Mouse (Mus musculus) heart, embryonic 16.5 days (tissue): ENCODE data around the gene Gm20388. TPM values are rescaled to one million over a fixed set of nuclear protein-coding genes. Genes with fewer than 3 reads are reported as not detected.

Experiments
- ATAC-seq: fragments of 200-750 bp; cut with Nextera tagmentation; replicated peaks from 2 replicates; pipeline ENCODE4 v1.8.0; 2017; ENCODE audit warnings: moderate number of reproducible peaks; ENCODE audit not compliant: insufficient read depth, low FRiP score; ENCODE audit errors: extremely low read depth
- H3K27ac ChIP-seq: fragments of 300-500 bp; sonication (generic); 2 replicates; pipeline ENCODE4 v1.5.1; 2014; ENCODE audit warnings: mild to moderate bottlenecking, low read length, control low read depth, moderate library complexity
- H3K27me3 ChIP-seq: fragments of 300-500 bp; sonication (generic); 2 replicates; pipeline ENCODE4 v1.6.1; 2014; ENCODE audit warnings: low read length, mixed read lengths; ENCODE audit not compliant: control insufficient read depth, insufficient read depth
- H3K36me3 ChIP-seq: fragments of 300-500 bp; sonication (generic); 2 replicates; pipeline ENCODE4 v1.6.1; 2014; ENCODE audit not compliant: control insufficient read depth, insufficient read depth
- H3K4me1 ChIP-seq: fragments of 300-500 bp; sonication (generic); 2 replicates; pipeline ENCODE4 v1.6.1; 2014; ENCODE audit warnings: low read length, mixed read lengths; ENCODE audit not compliant: control insufficient read depth, insufficient read depth
- H3K4me2 ChIP-seq: fragments of 300-500 bp; sonication (generic); 2 replicates; pipeline ENCODE4 v1.6.1; 2014; ENCODE audit warnings: low read depth, mild to moderate bottlenecking, control low read depth, low read length
- H3K4me3 ChIP-seq: fragments of 300-500 bp; sonication (generic); 2 replicates; pipeline ENCODE4 v1.5.1; 2014; ENCODE audit warnings: mild to moderate bottlenecking, control low read depth, low read length
- H3K9ac ChIP-seq: fragments of 300-500 bp; sonication (generic); 2 replicates; pipeline ENCODE4 v1.6.1; 2014; ENCODE audit warnings: low read length, control low read depth
- H3K9me3 ChIP-seq: fragments of 300-500 bp; sonication (generic); replicated peaks from 2 replicates; pipeline ENCODE4 v1.6.1; 2016; ENCODE audit warnings: low read length; ENCODE audit not compliant: control insufficient read depth
- WGBS: fragments of 180-500 bp; shearing (Covaris S2); extraction: QIAGEN DNeasy Blood & Tissue Kit; methylation state at CpG from one replicate; pipeline ENCODE4 v1.1.7; 2014; 5-methylcytosine and 5-hydroxymethylcytosine counted together
- polyA plus RNA-seq: library from polyadenylated mRNA; unstranded; fragments of >200 nt; fragmentation: Nextera tagmentation; extraction: Ambion mirVana; gene quantifications from 2 replicates; pipeline ENCODE4 v1.2.1, GENCODE M21; 2015

The Gm20388 gene
- polyA plus RNA-seq, 1 experiment from 2014 or later, result 4.5 TPM

- Histone ChIP-seq H3K9ac (no peak overlapping the region), H3K4me3 (no peak overlapping the region), H3K4me1 (peaks cover 3% of the 10 kb centered on the region), H3K36me3 (no peaks in the 10 kb centered on the region), H3K27me3 (peaks cover 2% of the 10 kb centered on the region; the same call in 1 of the 2 replicates), H3K4me2 (no peak overlapping the region), H3K27ac (no peak overlapping the region), H3K9me3 (no peaks in the 10 kb centered on the region)
- 61% methylated on average over 7 of the region's 7 CpGs for WGBS
- no peak for ATAC-seq
Observed at GRCm38 (mm10) chr8:124200400-124200799, 4289.8 kb downstream of the Gm20388 start.

GRCm38 (mm10) chr8:124201706-124202105 lies 4291.1 kb downstream of the Gm20388 start:
- H3K27me3 ChIP-seq, result peaks cover 2% of the 10 kb centered on the region; the same call in 1 of the 2 replicates
- 77% methylated on average over 8 of the region's 8 CpGs for WGBS
- peaks cover 2% of the 10 kb centered on the region; the same call in 1 of the 2 replicates for H3K4me1 ChIP-seq
- no peak for ATAC-seq
- no peaks in the 10 kb centered on the region for H3K36me3 ChIP-seq
- no peak overlapping the region for H3K27ac ChIP-seq
- no peaks in the 10 kb centered on the region for H3K9me3 ChIP-seq
- H3K9ac ChIP-seq, result no peak overlapping the region
- no peak overlapping the region for H3K4me3 ChIP-seq
- no peak overlapping the region for H3K4me2 ChIP-seq

- Histone ChIP-seq H3K9me3 (no peaks in the 10 kb centered on the region), H3K4me2 (no peak overlapping the region), H3K9ac (no peak overlapping the region), H3K27ac (no peak overlapping the region), H3K27me3 (no peaks in the 10 kb centered on the region; the same call in 1 of the 2 replicates), H3K4me3 (no peak overlapping the region), H3K36me3 (no peaks in the 10 kb centered on the region), H3K4me1 (no peaks in the 10 kb centered on the region)
- 75% methylated on average over 5 of the region's 5 CpGs for WGBS
- no peak for ATAC-seq
Observed at GRCm38 (mm10) chr8:124202895-124203294, 4292.3 kb downstream of the Gm20388 start.

- no peaks in the 10 kb centered on the region for H3K4me1 ChIP-seq
- no peak overlapping the region for H3K9ac ChIP-seq
- no peaks in the 10 kb centered on the region for H3K9me3 ChIP-seq
- H3K36me3 ChIP-seq, result no peaks in the 10 kb centered on the region
- H3K27ac ChIP-seq, result no peak overlapping the region
- no peak for ATAC-seq
- WGBS, result 87% methylated on average over 13 of the region's 13 CpGs
- H3K4me2 ChIP-seq, result no peak overlapping the region
- H3K4me3 ChIP-seq, result no peak overlapping the region
- no peaks in the 10 kb centered on the region for H3K27me3 ChIP-seq
Observed at GRCm38 (mm10) chr8:124204001-124204601, 4293.5 kb downstream of the Gm20388 start.

GRCm38 (mm10) chr8:124212148-124212547 lies 4301.5 kb downstream of the Gm20388 start:
- H3K4me2 ChIP-seq, result no peak overlapping the region
- H3K27me3 ChIP-seq, result no peaks in the 10 kb centered on the region
- H3K4me1 ChIP-seq, result peaks cover 12% of the 10 kb centered on the region
- no peaks in the 10 kb centered on the region for H3K36me3 ChIP-seq
- H3K9ac ChIP-seq, result no peak overlapping the region
- H3K27ac ChIP-seq, result peak overlapping the region; percentile 73
- H3K4me3 ChIP-seq, result no peak overlapping the region
- H3K9me3 ChIP-seq, result no peaks in the 10 kb centered on the region
- WGBS, result 13% methylated on average over 2 of the region's 2 CpGs
- ATAC-seq, result no peak

- no peaks in the 10 kb centered on the region for H3K27me3 ChIP-seq
- H3K9me3 ChIP-seq, result no peaks in the 10 kb centered on the region
- no peak for ATAC-seq
- no peak overlapping the region for H3K9ac ChIP-seq
- H3K4me3 ChIP-seq, result no peak overlapping the region
- no peaks in the 10 kb centered on the region for H3K36me3 ChIP-seq
- H3K27ac ChIP-seq, result no peak overlapping the region
- H3K4me2 ChIP-seq, result no peak overlapping the region
- peaks cover 12% of the 10 kb centered on the region for H3K4me1 ChIP-seq
Observed at GRCm38 (mm10) chr8:124216951-124217350, 4306.3 kb downstream of the Gm20388 start.

GRCm38 (mm10) chr8:124229883-124230282 lies 4319.2 kb downstream of the Gm20388 start:
- Histone ChIP-seq H3K27me3 (no peaks in the 10 kb centered on the region), H3K36me3 (no peaks in the 10 kb centered on the region), H3K9ac (peak overlapping the region; percentile 66; the same call in 1 of the 2 replicates), H3K27ac (peak overlapping the region; percentile 90), H3K4me3 (no peak overlapping the region), H3K9me3 (no peaks in the 10 kb centered on the region), H3K4me2 (peak overlapping the region; percentile 81; the same call in 1 of the 2 replicates), H3K4me1 (peaks cover 29% of the 10 kb centered on the region)
- ATAC-seq, result no peak
- 51% methylated on average over 2 of the region's 2 CpGs for WGBS

GRCm38 (mm10) chr8:124230496-124231175 lies 4320.0 kb downstream of the Gm20388 start:
- Histone ChIP-seq H3K4me1 (peaks cover 32% of the 10 kb centered on the region), H3K4me3 (peak overlapping the region; percentile 92), H3K27me3 (no peaks in the 10 kb centered on the region), H3K36me3 (no peaks in the 10 kb centered on the region), H3K4me2 (peak overlapping the region; percentile 81), H3K9ac (peak overlapping the region; percentile 66), H3K9me3 (no peaks in the 10 kb centered on the region), H3K27ac (peak overlapping the region; percentile 90)
- 0 out of 2 replicates have a peak, but pooled peaks have one; percentile 19 for ATAC-seq
- WGBS, result 31% methylated on average over 8 of the region's 8 CpGs

GRCm38 (mm10) chr8:124231176-124231484 lies 4320.5 kb downstream of the Gm20388 start, which contains the start of gene Galnt2:
Gene Galnt2 (plus strand): TSS chr8:124231391.
- Histone ChIP-seq H3K9ac (peak within 1 kb of the TSS; percentile 93), H3K9me3 (no peaks in the 10 kb centered on the region), H3K4me1 (peaks cover 32% of the 10 kb centered on the region), H3K4me2 (peak within 1 kb of the TSS; percentile 81), H3K27me3 (no peaks in the 10 kb centered on the region), H3K4me3 (peak within 1 kb of the TSS; percentile 92), H3K36me3 (no peaks in the 10 kb centered on the region), H3K27ac (peak within 1 kb of the TSS; percentile 90)
- WGBS, result under 1% methylated on average over 51 of the region's 53 CpGs
- ATAC-seq, result peak; percentile 89
